Mouse (Mus musculus): ENCODE measurements at regions not wholly inside any gene's neighbourhood (a gene's known extent, or its start where the extent isn't known, plus 50 kb on each side); places are given as distances from the start of the nearest gene placed in this dataset.

- H3K4me3 ChIP-seq (replicated peaks): no peak overlapping the region
- H3K27me3 ChIP-seq: no peaks in the 10 kb centered on the region
- ATAC-seq (ENCODE audit: insufficient number of reproducible peaks, insufficient read depth, low FRiP score, low TSS enrichment, low read depth): no peak
- H3K4me1 ChIP-seq (replicated peaks): peaks cover 13% of the 10 kb centered on the region
- no peaks in the 10 kb centered on the region for H3K9me3 ChIP-seq
- H3K4me2 ChIP-seq: no peak overlapping the region
- 69% methylated on average over 4 of the region's 4 CpGs for WGBS
- no peaks in the 10 kb centered on the region for H3K36me3 ChIP-seq
- H3K9ac ChIP-seq (replicated peaks): no peak overlapping the region
- H3K27ac ChIP-seq: no peak overlapping the region
Observed at GRCm38 (mm10) chr15:94011499-94011898, 415.8 kb upstream of the Prickle1 start.

GRCm38 (mm10) chr15:94006082-94006481 is 410.4 kb upstream of the Prickle1 start:
- no peak overlapping the region for H3K4me2 ChIP-seq
- H3K9ac ChIP-seq (replicated peaks): no peak overlapping the region
- H3K9me3 ChIP-seq: no peaks in the 10 kb centered on the region
- H3K27ac ChIP-seq: no peak overlapping the region
- no peaks in the 10 kb centered on the region for H3K36me3 ChIP-seq
- WGBS: 11% methylated on average over 5 of the region's 5 CpGs
- no peaks in the 10 kb centered on the region; the same call in 1 of the 2 replicates for H3K27me3 ChIP-seq
- peaks cover 38% of the 10 kb centered on the region for H3K4me1 ChIP-seq (replicated peaks)
- ATAC-seq (ENCODE audit: insufficient number of reproducible peaks, insufficient read depth, low FRiP score, low TSS enrichment, low read depth): peak; percentile 76
- H3K4me3 ChIP-seq (replicated peaks): no peak overlapping the region

- H3K4me2 ChIP-seq: no peak overlapping the region
- ATAC-seq (ENCODE audit: insufficient number of reproducible peaks, insufficient read depth, low FRiP score, low TSS enrichment, low read depth): no peak
- no peak overlapping the region for H3K27ac ChIP-seq
- no peak overlapping the region for H3K9ac ChIP-seq (replicated peaks)
- H3K27me3 ChIP-seq: no peaks in the 10 kb centered on the region; the same call in 1 of the 2 replicates
- no peaks in the 10 kb centered on the region for H3K36me3 ChIP-seq
- WGBS: 11% methylated on average over 4 of the region's 4 CpGs
- H3K4me1 ChIP-seq (replicated peaks): peaks cover 38% of the 10 kb centered on the region
- no peak overlapping the region for H3K4me3 ChIP-seq (replicated peaks)
- H3K9me3 ChIP-seq: no peaks in the 10 kb centered on the region
Observed at GRCm38 (mm10) chr15:94004911-94005310, 409.2 kb upstream of the Prickle1 start.

- no peak overlapping the region for H3K27ac ChIP-seq
- no peak overlapping the region for H3K4me3 ChIP-seq (replicated peaks)
- H3K4me2 ChIP-seq: no peak overlapping the region
- 19% methylated on average over 7 of the region's 7 CpGs for WGBS
- H3K36me3 ChIP-seq: no peaks in the 10 kb centered on the region
- peaks cover 38% of the 10 kb centered on the region for H3K4me1 ChIP-seq (replicated peaks)
- no peak overlapping the region for H3K9ac ChIP-seq (replicated peaks)
- no peaks in the 10 kb centered on the region; the same call in 1 of the 2 replicates for H3K27me3 ChIP-seq
- no peaks in the 10 kb centered on the region for H3K9me3 ChIP-seq
- ATAC-seq (ENCODE audit: insufficient number of reproducible peaks, insufficient read depth, low FRiP score, low TSS enrichment, low read depth): no peak
Observed at GRCm38 (mm10) chr15:94003145-94003544, 407.5 kb upstream of the Prickle1 start.

- Histone ChIP-seq H3K27me3 (no peaks in the 10 kb centered on the region), H3K4me2 (no peak overlapping the region), H3K27ac (no peak overlapping the region), H3K36me3 (no peaks in the 10 kb centered on the region), H3K4me1 (replicated peaks) (0 out of 2 replicates have a peak, but pooled peaks cover 2% of the 10 kb centered on the region), H3K4me3 (replicated peaks) (no peak overlapping the region), H3K9ac (replicated peaks) (no peak overlapping the region), H3K9me3 (no peaks in the 10 kb centered on the region)
- WGBS: 81% methylated on average over 4 of the region's 4 CpGs
- no peak for ATAC-seq (ENCODE audit: insufficient number of reproducible peaks, insufficient read depth, low FRiP score, low TSS enrichment, low read depth)
Observed at GRCm38 (mm10) chr15:93994542-93994941, 398.9 kb upstream of the Prickle1 start.

GRCm38 (mm10) chr15:93990139-93990538 is 394.4 kb upstream of the Prickle1 start:
- Histone ChIP-seq H3K27ac (no peak overlapping the region), H3K4me3 (replicated peaks) (no peak overlapping the region), H3K36me3 (no peaks in the 10 kb centered on the region), H3K4me1 (replicated peaks) (peaks cover 17% of the 10 kb centered on the region), H3K27me3 (no peaks in the 10 kb centered on the region), H3K9me3 (no peaks in the 10 kb centered on the region), H3K4me2 (no peak overlapping the region), H3K9ac (replicated peaks) (no peak overlapping the region)
- ATAC-seq (ENCODE audit: insufficient number of reproducible peaks, insufficient read depth, low FRiP score, low TSS enrichment, low read depth): no peak
- 23% methylated on average over 3 of the region's 3 CpGs for WGBS

- no peak overlapping the region for H3K4me2 ChIP-seq
- no peak overlapping the region for H3K4me3 ChIP-seq (replicated peaks)
- H3K9me3 ChIP-seq: no peaks in the 10 kb centered on the region
- H3K9ac ChIP-seq (replicated peaks): no peak overlapping the region
- ATAC-seq (ENCODE audit: insufficient number of reproducible peaks, insufficient read depth, low FRiP score, low TSS enrichment, low read depth): no peak
- no peaks in the 10 kb centered on the region for H3K36me3 ChIP-seq
- no peaks in the 10 kb centered on the region for H3K27me3 ChIP-seq
- H3K27ac ChIP-seq: no peak overlapping the region
- 61% methylated on average over 5 of the region's 5 CpGs for WGBS
- peaks cover 17% of the 10 kb centered on the region for H3K4me1 ChIP-seq (replicated peaks)
Observed at GRCm38 (mm10) chr15:93988367-93988766, 392.7 kb upstream of the Prickle1 start.

- Histone ChIP-seq H3K4me3 (replicated peaks) (no peak overlapping the region), H3K27ac (no peak overlapping the region), H3K9ac (replicated peaks) (no peak overlapping the region), H3K27me3 (no peaks in the 10 kb centered on the region), H3K36me3 (no peaks in the 10 kb centered on the region), H3K4me2 (no peak overlapping the region), H3K9me3 (no peaks in the 10 kb centered on the region), H3K4me1 (replicated peaks) (peaks cover 17% of the 10 kb centered on the region)
- ATAC-seq (ENCODE audit: insufficient number of reproducible peaks, insufficient read depth, low FRiP score, low TSS enrichment, low read depth): no peak
- WGBS: 77% methylated on average over 6 of the region's 6 CpGs
Observed at GRCm38 (mm10) chr15:93986631-93987429, 391.1 kb upstream of the Prickle1 start.

- Histone ChIP-seq H3K27ac (no peak overlapping the region), H3K4me2 (no peak overlapping the region), H3K9ac (replicated peaks) (no peak overlapping the region), H3K27me3 (no peaks in the 10 kb centered on the region), H3K9me3 (no peaks in the 10 kb centered on the region), H3K4me1 (replicated peaks) (0 out of 2 replicates have a peak, but pooled peaks cover 3% of the 10 kb centered on the region), H3K36me3 (no peaks in the 10 kb centered on the region), H3K4me3 (replicated peaks) (no peak overlapping the region)
- no peak for ATAC-seq (ENCODE audit: insufficient number of reproducible peaks, insufficient read depth, low FRiP score, low TSS enrichment, low read depth)
- WGBS: 78% methylated on average over 9 of the region's 9 CpGs
Observed at GRCm38 (mm10) chr15:93982091-93982490, 386.4 kb upstream of the Prickle1 start.

GRCm38 (mm10) chr15:93977494-93977893 is 381.8 kb upstream of the Prickle1 start:
- Histone ChIP-seq H3K9me3 (no peaks in the 10 kb centered on the region), H3K4me2 (no peak overlapping the region), H3K27ac (no peak overlapping the region), H3K4me3 (replicated peaks) (no peak overlapping the region), H3K36me3 (no peaks in the 10 kb centered on the region), H3K4me1 (replicated peaks) (0 out of 2 replicates have a peak, but pooled peaks cover 6% of the 10 kb centered on the region), H3K27me3 (no peaks in the 10 kb centered on the region), H3K9ac (replicated peaks) (no peak overlapping the region)
- 74% methylated on average over 5 of the region's 5 CpGs for WGBS
- ATAC-seq (ENCODE audit: insufficient number of reproducible peaks, insufficient read depth, low FRiP score, low TSS enrichment, low read depth): no peak

- ATAC-seq (ENCODE audit: insufficient number of reproducible peaks, insufficient read depth, low FRiP score, low TSS enrichment, low read depth): no peak
- Histone ChIP-seq H3K9me3 (no peaks in the 10 kb centered on the region), H3K27ac (no peak overlapping the region), H3K27me3 (no peaks in the 10 kb centered on the region), H3K9ac (replicated peaks) (no peak overlapping the region), H3K4me1 (replicated peaks) (0 out of 2 replicates have a peak, but pooled peaks cover 3% of the 10 kb centered on the region), H3K4me3 (replicated peaks) (no peak overlapping the region), H3K36me3 (no peaks in the 10 kb centered on the region), H3K4me2 (no peak overlapping the region)
- whole genome bisulfite sequencing: 62% methylated on average over 7 of the region's 7 CpGs
Observed at GRCm38 (mm10) chr15:93974727-93975126, 379.0 kb upstream of the Prickle1 start.

GRCm38 (mm10) chr15:93972979-93973378 is 377.3 kb upstream of the Prickle1 start:
- Histone ChIP-seq H3K4me3 (replicated peaks) (no peak overlapping the region), H3K4me2 (no peak overlapping the region), H3K9me3 (no peaks in the 10 kb centered on the region), H3K27ac (no peak overlapping the region), H3K4me1 (replicated peaks) (0 out of 2 replicates have a peak, but pooled peaks cover 3% of the 10 kb centered on the region), H3K36me3 (no peaks in the 10 kb centered on the region), H3K9ac (replicated peaks) (no peak overlapping the region), H3K27me3 (no peaks in the 10 kb centered on the region)
- 20% methylated on average over 5 of the region's 5 CpGs for WGBS
- ATAC-seq (ENCODE audit: insufficient number of reproducible peaks, insufficient read depth, low FRiP score, low TSS enrichment, low read depth): no peak

All from limb, embryonic 12.5 days (tissue).